Mouse (Mus musculus) cerebellum, postnatal 10 days (tissue): ENCODE data around the gene Gfod1.

Experiments used
- DNase-seq, 2 experiments: peaks; one replicate each; pipeline ENCODE4 v3.0.0; 2021; ENCODE audit warnings: mixed read lengths in 2 of 2

The Gfod1 gene

GRCm38 (mm10) chr13:43228141-43228540 lies 75.8 kb downstream of the Gfod1 start:
- no peak for DNase-seq

DNA sequence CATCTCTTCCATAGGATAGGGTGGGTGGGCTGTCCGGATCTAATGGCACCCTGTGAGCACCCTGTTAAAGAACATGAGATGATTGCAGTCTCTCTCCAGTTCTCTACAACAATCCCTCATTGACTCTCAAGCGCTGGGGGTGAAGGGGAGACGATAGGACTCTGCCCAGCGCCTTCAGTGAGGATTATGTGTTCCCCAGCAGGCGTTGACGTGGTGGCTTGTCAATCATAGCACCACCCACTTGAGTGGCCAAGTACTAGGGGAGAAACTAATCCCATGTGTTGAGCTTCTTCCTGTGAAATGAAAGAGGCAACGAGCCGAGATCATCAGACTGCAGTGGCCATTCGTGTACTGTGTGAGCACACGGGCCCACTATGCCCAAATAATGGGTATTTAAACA lies 77.9 kb downstream of the Gfod1 start:
- DNase-seq, result no peak

DNA sequence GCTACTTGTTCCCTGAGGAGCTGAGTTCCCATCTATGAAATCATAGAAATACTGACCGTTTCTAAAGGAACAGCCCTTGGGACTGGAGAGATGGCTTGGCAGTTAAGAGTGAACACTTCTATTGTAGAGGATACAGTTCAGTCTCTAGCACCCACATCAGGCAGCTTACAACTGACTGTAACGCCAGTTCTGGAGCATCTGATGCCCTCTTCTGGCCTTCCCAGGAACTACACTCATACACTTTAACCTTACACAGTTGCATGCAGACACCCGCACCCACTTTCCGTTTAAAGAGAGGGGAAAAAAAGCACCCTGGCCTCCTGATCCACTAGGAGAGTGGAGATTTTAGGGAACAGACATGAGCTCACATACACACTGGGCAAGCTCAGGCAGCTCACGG lies 78.8 kb downstream of the Gfod1 start:
- DNase-seq, result no peak

GRCm38 (mm10) chr13:43222084-43222483 lies 81.9 kb downstream of the Gfod1 start:
- no peak for DNase-seq

- DNase-seq, result no peak
Measured at GRCm38 (mm10) chr13:43221290-43221689, 82.7 kb downstream of the Gfod1 start.

GRCm38 (mm10) chr13:43220635-43221034 lies 83.3 kb downstream of the Gfod1 start:
- DNase-seq, result peak; percentile 45 to 53

- no peak for DNase-seq
Measured at GRCm38 (mm10) chr13:43218764-43219163, 85.2 kb downstream of the Gfod1 start.

- DNase-seq, result no peak
Measured at GRCm38 (mm10) chr13:43218284-43218683, 85.7 kb downstream of the Gfod1 start.

DNA sequence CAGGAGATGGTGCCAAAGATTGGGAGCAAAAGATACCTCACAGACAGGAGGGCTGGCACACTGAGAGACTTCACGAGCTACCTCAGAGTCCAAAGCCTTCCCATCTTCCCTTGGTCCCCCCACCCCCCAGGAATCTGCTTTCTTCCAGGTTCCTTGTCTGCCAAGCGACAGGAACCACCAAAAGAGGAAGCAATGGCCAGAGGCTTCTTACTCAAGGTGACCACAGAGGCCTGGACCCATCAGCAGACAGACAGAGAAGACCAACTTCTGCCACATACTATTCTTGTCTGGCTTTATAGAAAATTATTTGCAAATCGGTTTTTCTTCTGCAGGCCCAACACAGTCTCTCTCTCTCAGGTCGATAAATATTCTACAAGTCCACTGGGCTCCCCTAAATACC lies 86.3 kb downstream of the Gfod1 start:
- no peak for DNase-seq

GRCm38 (mm10) chr13:43217059-43217458 lies 86.9 kb downstream of the Gfod1 start:
- DNase-seq, result no peak

DNA sequence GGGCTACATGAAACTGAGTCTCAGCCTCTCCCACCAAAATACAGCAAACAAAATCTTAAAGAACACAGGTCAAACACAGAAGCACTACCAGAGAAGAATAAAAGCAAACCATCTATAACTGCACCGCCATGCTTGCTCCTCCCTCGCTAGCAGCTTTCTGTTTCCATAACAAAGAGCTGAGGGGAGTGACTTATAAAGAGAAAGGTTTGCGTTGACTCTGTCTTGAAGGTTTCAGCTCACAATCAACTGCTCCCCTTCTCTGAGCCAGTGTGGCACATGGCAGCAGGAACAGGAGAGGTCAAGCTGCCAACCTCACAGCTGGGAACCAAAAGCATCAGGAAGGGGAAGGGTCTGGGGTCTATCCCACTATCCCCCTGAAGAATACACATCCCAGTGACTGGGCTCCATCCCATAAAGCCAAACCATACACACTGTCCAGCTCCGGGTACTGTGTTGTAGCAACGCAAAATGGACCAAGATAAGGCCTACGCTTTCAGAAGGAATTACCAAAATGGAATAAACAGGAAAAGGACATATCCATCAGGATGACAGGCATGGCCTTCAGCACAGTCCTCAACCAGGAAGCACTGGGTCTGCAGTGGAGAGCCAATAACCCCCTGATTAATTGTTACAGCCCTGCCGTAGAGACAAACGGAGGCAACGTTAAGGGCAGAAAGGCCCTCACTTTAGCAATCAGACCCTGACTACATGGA lies 87.8 kb downstream of the Gfod1 start:
- no peak for DNase-seq

GRCm38 (mm10) chr13:43215144-43215993 lies 88.6 kb downstream of the Gfod1 start:
- peak; percentile 54 to 58 for DNase-seq

GRCm38 (mm10) chr13:43212338-43212737 lies 91.6 kb downstream of the Gfod1 start:
- DNase-seq, result no peak

DNA sequence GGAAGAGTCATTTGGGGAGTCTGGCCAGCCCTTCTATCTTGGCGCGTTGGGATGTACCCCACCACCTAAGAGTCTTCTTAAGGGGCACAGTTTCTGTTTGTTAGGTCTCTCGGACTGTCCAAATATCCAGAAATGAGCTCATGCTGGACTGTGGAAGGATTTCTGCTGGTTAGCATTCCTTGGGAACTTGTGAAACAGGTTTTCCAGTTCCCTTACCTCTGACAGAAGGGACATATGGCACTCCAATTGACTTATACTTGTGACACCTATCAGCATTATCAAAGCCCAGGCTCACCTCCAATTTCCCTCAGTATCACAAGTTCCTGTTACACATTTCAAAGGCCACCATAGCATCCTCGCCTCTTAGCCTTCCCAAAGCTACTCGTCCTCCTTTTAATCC lies 93.0 kb downstream of the Gfod1 start:
- DNase-seq, result no peak

DNA sequence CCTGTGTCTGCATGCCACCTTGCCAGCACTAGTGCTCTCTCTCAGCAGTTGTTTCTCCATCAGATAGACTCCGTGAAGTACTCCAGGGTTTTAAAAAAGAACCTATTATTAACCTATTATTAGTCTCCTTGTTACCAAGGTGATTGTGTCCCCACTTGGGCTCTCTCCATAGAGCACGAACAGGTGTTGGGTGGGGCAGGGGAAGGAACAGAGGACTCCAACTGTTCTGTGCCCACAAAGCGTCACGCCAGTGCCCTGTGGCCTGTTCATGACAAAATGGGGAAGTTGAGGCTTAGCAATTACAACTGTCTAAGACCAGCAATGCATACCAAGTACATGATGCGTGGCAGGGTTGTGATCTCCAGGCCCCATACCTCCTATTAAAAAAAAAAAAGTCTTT lies 94.4 kb downstream of the Gfod1 start:
- DNase-seq, result no peak

DNA sequence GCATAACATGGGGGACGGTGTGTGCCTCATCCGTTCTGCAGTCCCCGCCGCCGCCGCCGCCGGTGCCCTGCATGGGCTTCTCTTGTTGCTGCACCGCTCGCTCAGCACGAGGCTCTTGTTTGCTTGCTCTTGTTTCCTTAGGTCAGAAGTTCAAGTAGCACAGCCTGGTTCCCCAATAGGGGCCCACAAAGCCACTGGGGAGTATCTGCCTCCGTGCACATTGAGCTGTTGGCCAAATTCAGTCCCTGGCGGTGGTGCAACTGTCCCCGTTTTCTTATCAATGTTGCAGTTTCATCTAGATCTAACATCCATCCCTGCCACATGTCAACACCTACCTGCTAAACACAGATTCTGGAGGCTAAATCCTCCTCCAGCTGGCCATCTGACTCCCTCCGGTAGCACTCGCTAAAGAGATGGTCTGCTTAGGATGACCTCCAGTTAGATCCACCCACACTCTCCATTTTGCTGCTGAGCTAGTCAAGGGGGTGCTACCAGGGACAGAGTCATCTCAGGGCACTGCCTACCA lies 95.0 kb downstream of the Gfod1 start:
- no peak for DNase-seq

DNA sequence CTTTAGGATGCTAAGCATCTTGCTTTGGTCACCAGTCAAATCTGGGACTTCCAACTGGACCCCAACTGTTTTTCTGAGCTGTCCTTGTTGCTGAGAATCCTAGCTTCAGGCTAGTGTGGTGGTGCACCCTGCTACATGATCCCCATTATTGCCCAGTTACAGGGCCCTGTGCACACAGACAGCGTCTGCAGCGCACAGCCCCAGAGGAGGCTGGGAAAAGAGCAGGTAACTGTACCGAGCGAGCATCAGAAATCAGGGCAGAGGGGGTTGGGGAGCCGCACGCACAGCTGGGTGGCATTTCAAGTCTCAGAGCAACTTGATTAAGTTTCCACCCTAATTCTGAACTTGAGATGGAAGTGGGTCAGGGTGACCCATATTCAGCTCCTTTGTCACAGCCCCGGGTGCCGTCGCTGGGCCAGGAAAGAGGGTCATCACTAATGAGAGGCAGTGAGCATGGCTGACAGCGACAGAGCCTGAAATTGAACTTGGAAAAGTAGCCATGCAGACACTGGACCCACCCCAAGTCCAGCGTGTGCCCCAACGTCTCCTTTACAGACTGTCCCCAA lies 97.8 kb downstream of the Gfod1 start:
- peak in 1 of 2 experiments; percentile 39 for DNase-seq

- DNase-seq, result peak; percentile 65 to 66
Measured at GRCm38 (mm10) chr13:43203641-43204040, 100.3 kb downstream of the Gfod1 start.

GRCm38 (mm10) chr13:43203234-43203633 lies 100.7 kb downstream of the Gfod1 start:
- peak; percentile 56 to 59 for DNase-seq

GRCm38 (mm10) chr13:43202351-43202750 lies 101.6 kb downstream of the Gfod1 start:
- no peak for DNase-seq

- peak; percentile 65 to 74 for DNase-seq
Measured at GRCm38 (mm10) chr13:43201033-43201432, 102.9 kb downstream of the Gfod1 start.

GRCm38 (mm10) chr13:43200473-43200872 lies 103.5 kb downstream of the Gfod1 start:
- peak in 1 of 2 experiments; percentile 25 for DNase-seq

DNA sequence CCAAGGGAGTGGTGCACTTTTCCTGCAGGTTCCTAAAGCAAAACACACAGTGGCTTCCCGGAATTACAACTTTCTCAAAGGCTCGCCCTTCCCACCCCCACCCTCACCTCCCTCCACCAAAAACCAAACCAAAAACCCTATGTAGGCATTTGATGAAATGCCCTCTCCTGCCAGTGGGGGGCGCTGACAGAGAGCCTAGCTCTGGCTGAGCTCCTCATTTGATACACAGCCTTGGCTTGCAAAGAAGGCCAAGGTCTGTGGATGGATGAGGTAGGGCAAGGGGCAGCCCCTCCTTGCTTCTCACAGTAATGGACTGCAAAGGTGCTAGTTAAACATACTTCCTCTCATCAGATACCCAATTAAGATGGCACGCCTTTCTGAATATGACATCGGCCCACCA lies 104.2 kb downstream of the Gfod1 start:
- peak; percentile 63 to 76 for DNase-seq

- no peak for DNase-seq
Measured at GRCm38 (mm10) chr13:43199282-43199681, 104.7 kb downstream of the Gfod1 start.
